Mouse (Mus musculus): ENCODE data around the gene Zfx.

The Zfx gene

DNA sequence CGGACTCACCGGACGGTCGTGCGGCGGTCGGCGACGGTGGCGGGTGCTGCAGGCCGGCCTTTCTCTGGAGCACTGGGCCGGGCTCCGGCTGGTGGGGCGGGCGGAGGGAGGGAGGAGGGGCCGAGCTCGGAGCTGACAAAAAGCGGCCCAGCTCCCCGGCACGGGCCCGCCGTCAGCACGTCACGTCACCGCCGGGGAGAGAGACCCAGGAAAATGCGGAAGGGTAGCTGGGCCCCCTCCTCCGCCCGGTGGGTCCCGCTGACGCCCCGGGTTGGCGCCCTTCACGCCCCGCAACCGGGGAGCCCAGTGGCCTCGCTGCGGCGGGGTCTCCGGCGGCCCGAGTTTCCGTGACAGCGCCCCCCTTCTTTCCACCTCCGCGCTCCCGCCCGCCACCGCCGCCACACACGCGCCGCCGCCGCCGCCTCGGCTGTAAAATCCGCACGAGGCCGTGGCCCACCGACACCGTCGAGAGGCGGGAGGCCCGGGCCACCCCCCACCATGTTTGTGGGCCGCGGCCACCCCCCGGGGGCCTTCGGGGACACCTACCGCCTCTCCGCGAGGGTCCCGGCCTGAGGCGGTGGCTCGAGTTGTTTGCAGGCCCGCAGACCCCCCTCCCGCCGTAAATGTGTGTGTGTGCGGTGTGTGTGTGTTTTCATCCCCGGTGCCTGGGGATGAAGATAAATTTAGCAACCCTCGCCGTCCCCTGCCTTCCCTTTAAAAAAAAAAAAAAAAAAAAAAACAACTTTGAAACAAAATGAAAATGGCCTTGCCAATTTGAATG is at the start of gene Zfx:
Gene Zfx, minus strand, starts transcription at position 644 of the 781 bp plus-strand sequence.
- peak; percentile 80 for DNase-seq (ENCODE audit: inconsistent ontology term)

DNA sequence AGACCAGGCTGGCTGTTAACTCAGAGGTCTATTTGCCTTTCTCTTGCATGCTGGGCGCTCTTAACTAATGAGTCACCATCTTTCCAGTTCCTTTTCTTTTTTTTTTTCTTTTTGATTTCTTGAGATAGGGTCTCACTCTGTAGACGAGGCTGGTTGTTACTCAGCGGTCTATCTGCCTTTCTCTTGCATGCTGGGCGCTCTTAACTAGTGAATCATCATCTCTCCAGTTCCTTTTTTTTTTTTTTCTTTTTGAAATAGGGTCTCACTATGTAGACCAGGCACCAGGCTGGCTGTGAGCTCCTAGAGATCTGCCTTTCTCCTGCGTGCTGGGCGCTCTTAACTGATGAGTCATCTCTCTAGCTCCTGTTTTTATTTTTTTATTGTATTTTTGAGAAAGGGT is 45.8 kb upstream of the Zfx start:
- DNase-seq (ENCODE audit: inconsistent ontology term) = peak; percentile 50

DNA sequence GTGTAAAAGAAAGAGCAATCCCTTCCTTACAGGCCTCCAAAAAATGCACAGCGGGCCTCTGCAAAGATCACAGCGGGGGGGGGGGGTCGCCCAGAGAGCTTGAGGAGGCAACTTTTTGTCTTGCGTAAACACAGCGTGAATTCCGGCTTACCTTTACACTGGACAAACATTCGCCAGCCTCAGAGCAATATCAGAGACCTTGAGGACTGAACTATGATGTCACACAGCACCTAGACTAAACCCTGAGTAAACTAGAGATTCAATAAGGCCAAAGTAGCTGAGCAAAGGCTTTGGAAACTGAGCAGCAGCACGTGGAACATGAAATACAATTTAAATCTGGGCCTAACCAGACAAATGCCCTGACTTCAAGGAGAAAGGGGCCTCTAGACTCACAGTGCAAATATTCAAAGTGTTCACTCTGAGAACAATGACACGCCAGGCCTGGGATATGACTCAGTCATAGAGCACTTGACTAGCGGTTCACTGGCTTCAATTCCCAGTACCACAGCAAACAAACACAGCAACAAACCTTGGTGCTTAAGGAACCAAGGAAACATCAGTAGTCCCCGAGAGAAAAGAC is 28.8 kb upstream of the Zfx start:
- DNase-seq (ENCODE audit: inconsistent ontology term) = peak; percentile 77

DNA sequence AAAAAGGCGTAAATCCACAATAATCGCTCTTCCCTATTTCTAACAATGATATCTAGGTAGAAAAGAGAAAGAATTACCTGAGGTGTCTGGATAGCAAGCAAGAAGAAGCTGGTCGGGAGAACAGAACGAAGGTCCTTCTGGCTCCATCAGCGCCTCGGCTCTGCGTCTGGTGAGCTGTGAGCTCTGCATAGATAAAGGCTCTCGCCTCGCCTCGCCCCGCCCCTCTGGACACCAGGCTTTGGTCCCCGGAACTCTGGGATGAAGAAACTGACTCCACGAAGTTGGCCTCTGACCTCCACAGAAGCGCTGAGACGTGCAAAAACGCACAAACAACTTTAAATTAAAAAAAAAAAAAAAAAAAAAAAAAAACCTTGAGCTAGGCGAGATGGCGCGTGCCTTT is 27.0 kb upstream of the Zfx start:
- no peak for DNase-seq (ENCODE audit: inconsistent ontology term)

DNA sequence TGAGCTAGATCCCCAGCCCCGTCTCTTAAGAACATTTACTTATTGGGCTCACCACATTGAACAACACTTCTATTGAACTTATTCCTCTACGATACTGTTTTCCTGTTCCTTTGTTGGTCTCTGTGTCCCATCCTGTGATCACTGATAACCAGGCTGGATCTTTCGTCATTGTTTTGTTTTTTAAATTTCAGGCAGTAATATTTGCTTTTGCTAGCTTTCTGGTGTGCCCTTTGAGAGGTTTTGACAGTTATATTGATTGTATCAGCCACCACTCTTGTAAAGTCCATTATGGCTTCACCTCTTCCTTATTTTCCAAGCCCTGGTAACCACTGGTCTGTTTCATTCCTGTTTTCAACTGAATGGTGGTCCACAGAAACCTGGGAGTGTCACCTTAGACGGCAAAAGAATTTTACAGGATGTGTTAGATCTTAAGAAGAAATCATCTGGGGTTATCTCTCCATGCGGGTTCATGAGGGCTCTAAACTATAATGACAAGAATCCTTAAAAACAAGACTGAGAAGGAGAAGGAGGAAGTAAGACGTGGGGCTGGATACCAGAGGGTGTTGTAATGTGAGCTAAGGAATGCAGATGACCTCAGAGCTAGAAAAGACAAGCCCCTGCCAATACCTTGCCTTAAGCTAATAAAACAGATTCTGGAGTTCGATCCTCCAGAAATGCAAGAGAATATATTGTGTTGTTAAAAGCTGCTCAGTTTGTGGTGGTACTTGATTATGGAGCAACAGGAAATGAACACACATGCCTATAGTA is 18.7 kb upstream of the Zfx start:
- DNase-seq (ENCODE audit: inconsistent ontology term) = no peak

DNA sequence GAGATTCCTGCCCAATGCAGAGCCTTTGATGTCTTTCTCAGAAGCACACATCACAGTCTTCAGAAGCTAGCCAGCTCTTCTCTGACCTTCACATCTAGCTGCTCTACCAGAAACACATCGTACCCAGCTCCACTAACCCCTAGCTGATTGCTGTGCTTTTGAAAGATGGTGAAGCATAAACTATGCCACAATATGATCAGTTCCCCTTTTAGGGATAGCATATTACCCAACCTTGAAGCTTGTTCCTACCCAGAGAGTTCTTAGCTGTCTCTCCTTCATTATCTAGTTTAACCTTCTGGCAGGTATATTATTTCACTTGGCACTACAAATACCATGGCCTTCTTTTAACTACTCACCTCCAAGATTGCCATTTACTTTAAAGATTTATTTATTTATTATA is 16.6 kb upstream of the Zfx start:
- DNase-seq (ENCODE audit: inconsistent ontology term) = no peak

DNA sequence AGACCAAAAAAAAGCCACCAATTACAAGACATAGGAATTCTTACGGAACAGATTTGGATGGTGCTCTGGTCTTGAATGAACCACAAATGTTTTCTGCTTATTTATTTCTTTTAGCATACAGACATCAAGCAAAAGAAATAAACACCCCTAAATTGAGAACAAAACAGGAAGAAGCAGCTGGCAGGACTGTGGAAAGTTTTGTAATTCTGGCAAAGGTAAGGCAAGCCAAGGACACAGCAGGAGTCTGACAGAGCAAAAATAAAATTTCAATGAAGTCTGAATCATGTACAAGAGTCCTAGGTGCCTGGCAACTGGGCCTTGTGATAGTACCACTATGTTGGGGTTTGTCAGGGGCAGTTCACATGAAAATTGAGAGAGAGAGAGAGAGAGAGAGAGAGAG is 14.8 kb upstream of the Zfx start:
- DNase-seq (ENCODE audit: inconsistent ontology term) = peak; percentile 27

DNA sequence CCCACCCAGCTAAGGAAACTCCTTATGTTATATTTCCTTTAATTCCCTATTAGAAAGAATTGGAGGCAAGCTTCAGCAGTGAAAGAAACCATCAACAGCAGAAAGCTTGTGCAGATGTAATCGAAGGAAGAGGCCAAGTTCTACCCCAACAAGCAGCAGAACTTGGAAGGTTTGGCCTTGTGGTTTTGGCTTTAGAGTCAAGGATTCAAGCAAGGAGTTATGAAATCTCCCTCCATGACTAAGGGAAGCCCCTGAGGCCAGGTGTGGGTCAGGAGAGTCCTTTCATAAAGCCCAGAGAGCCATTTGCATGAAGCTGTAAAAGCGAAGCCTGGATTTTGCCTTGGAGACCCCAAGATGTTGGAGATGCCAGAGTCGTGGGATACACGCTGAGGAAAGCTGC is 11.6 kb upstream of the Zfx start:
- no peak for DNase-seq (ENCODE audit: inconsistent ontology term)

DNA sequence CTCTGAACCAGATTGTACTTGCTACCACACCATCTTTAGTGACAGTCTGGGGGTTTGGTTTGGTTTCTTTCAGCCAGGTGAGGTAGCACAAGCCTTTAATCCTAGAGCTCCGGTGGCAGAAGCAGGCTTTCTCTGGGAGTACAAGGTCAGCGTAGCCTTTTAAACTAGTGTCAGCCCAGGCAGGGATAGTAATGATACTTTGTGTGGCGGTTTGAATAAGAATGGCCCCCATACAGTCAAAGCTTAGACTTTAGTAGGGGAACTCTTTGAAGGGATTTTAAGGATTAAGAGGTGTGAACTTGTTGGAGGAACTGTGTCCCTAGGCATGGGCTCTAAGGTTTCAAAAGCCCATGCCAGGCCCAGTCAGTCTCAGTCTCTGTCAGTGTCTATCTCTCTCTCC is 10.0 kb upstream of the Zfx start:
- no peak for DNase-seq (ENCODE audit: inconsistent ontology term)

DNA sequence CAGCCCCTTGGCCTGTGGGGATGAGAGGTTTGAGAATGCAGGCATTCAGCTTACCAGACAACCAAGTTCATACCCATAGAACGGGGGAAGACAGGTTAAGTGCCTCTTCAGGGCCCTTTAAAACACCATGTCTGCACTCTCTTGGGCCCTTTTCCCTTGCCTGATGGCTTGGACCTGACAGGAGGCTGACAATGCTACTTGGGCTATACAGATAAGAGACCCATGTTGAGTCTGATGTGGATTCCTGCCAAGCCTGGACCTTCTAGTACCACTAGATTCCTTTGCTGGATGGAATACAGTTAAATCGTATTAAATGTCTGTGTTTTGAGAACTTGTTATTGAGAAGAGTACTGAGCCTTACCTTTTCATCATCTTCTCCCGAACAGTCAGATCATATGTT is 8.7 kb upstream of the Zfx start:
- DNase-seq (ENCODE audit: inconsistent ontology term) = no peak

DNA sequence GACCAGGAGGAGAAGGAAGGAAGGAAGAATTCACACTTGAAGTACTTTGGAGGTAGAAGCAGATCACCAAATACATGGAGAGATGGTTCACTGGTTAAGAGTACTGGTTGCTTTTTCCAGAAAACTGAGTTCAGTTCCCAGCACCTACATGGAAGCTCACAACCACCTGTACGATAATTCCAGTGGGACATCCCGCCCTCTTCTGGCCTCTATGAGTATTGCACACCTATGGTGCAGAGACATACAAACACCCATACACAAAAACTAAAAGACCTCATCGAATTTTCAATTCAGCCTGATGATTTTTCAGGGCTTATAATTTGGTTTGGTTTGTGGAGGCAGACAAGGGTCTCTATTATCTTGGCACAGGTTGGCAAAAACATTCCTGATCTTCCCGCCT is 6.2 kb upstream of the Zfx start:
- no peak for DNase-seq (ENCODE audit: inconsistent ontology term)

DNA sequence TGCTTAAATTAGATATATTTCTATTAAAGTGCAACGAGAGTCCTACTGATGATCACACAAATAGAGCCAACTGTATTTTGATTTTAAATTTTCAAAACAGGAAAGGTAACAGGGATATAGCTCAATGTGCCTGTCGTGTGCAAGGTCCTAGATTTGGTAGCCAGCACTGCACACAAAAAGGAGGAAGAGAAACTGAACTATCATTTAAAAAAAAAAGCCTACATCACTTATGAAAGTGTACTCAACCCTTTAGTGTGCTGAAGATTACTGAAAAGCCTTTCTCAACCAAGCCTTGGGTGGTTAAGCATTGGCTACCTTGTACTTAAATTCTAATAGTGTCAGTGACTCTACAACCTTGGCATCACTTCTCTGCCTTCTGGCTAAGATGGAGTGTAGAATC is 2.4 kb upstream of the Zfx start:
- no peak for DNase-seq (ENCODE audit: inconsistent ontology term)

DNA sequence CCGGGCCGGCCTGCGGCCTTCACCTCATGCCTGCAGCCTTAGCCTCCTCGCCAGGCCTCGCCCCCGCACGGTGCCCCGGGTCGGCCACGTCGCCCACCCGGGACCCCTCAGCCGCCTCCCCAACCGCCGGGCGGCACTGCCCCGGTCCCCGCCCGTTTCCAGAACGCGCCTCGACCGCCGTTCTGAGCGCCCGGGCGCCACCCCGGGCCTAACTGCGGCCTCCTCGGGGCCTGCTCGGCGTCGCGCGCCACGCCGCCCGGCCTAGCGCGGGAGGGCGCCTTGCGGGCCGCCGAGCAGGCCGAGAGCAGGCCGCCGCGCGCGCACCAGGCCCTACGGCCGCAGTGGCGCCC is 818 bp downstream of the Zfx start:
- no peak for DNase-seq (ENCODE audit: inconsistent ontology term)

DNA sequence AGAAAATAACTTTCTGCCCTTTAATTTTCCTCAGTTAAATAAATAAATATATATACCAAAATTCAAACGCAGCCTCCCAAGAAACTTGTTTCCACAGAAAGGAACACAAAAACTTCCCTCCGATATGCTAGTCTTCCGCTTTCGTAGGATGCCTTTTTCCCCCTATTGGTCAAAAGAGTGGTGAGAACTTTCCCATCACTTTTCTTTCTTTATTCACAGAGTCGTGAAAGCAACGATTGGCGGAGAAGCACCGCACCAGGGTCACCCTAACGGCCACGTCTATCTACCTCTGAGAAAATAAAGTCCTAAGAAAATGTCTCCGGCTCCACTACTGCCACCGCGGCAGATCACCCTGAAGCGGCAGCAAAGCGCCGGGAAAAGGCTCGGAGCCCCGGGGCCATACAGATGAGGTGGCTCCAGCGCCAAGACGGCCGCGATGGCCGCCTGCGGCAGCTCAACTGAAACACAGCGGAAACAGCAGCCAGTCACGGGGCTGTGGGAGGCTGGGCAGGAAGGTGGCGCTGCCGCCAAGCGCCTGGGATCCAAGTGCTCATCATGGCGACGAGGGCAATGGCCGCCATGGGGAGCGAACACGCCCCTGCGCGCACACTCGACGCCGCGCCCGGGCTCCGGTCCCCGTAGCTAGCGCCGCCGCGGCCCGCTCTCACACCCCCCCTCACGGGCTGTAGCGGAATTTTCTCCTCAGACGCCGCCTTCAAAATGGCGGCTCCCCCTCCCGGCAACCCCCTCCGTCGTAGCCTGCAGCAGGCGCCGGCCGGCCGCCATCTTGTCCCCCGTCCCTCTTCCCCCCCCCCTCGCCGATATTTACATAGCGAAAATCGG is 1.4 kb downstream of the Zfx start:
- DNase-seq (ENCODE audit: inconsistent ontology term) = peak; percentile 94

DNA sequence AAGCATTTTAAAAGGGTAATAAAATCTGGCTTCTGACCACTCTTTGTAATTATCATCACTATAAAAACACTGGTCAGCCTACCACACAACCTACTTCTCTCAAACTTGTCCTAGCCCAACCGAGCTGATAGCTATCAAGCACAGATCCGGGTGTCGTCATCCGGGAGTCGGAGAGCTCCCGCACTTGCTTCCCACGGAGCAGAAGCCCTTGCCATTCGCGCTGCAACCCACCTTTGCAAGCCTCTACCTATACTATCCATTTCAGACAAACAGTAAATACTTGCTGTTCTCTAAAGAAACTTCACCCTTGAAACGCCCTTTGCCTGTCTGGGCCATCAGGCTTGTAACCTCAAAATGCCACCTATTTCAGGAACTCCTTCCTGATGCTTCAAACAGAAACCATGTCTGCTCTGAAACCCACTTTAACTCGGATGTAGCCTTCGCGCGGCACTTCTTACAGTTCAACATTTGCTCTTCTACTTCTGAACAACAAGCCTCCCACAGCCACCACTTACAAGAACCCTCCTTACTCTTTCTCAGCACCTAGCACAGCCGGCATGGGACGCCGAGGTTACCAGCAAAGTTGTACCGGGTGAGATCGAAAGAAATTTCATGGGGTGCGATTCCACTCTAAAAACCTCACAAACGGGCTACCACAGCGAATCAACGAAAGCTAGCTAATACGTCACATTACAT is 2.2 kb downstream of the Zfx start:
- peak; percentile 9 for DNase-seq (ENCODE audit: inconsistent ontology term)

DNA sequence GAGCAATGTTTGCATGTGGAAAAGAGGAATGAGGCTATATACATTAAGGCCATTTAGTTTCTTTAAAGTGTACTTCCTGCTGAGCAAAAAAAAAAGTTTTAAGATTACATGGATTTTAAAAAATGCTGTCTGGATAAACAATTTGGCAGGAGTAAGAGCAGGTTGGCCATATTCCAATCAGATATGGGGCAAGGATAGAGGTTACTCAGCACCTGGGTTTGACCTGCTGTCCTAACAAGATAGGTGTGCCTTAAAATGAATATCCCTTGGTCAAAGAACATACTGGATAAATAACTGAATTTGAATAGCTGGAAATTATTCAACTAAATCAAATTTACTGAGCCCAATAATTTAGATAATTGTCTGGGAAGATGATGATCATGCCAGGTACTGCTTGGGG is 5.2 kb downstream of the Zfx start:
- DNase-seq (ENCODE audit: inconsistent ontology term) = no peak

DNA sequence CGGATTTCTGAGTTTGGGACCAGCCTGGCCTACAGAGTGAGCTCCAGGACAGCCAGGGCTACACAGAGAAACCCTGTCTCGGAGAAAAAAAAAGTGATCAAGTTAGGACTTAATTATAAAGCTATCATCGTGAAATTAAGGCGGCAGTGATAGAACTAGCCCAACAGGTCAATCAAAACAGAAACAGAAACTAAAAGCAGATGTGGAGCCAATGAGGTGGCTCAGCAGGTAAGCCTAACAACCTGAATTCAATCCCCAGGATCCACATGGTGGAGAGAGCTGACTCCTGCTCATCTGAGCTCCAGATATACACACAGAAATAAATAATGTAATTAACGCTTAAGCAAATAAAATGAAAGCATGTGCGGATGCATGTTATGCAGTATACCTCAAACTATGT is 7.6 kb downstream of the Zfx start:
- DNase-seq (ENCODE audit: inconsistent ontology term) = no peak

DNA sequence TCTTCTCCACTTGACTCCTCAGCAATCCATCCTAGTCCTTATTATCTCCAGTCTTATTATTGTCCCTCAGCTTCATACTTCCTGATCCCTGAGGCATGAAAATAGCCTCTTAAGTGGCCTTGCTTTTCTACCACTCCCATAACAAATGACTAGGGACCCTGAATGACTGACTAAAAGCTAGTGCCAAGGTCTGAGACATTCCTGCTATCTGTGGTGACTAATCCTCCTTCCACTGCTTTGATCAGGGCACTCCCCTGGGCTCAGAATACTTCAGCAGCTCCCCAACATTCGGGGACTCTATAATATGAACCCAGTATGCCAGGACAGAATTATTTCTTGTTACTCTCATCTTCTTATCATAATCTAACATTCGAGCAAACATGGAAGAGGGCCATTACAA is 17.5 kb downstream of the Zfx start:
- peak; percentile 60 for DNase-seq (ENCODE audit: inconsistent ontology term)

DNA sequence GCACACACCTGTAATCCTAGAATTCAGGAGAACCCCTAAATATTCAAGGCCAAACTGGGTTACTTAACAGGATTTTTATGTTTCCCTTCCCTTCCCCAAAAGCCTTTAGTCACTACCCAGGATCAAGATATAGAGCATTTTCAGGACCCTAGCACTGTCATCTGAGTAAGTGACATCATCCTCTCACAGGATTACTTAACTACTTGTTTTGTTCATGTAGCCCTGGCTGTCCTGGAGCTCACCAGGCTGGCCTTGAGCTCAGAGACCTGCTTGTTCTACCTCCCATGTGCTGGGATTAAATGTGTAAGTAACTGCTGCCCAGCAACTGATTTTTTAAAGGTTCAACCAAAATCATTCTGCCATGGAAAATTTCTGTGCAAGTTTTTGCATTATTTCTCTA is 20.6 kb downstream of the Zfx start:
- DNase-seq (ENCODE audit: inconsistent ontology term) = no peak

DNA sequence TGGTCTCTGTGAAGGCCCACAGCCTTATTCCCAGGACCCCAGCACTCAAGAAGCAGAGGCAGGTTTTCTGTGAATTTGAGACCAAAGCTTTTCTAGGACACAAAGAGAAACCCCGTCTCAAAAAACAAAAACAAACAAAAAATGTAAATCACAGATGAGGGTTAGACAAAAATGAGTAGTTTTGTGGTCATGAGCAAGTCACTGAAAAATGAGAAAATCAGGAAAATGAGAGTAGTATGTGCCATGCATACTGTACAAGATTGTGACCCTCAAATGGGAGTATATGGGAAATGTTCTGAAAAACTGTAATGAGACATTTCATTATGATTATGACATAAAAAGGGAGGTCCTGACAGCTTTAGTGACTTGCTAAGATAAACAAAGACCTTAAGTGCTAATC is 22.9 kb downstream of the Zfx start:
- no peak for DNase-seq (ENCODE audit: inconsistent ontology term)

DNA sequence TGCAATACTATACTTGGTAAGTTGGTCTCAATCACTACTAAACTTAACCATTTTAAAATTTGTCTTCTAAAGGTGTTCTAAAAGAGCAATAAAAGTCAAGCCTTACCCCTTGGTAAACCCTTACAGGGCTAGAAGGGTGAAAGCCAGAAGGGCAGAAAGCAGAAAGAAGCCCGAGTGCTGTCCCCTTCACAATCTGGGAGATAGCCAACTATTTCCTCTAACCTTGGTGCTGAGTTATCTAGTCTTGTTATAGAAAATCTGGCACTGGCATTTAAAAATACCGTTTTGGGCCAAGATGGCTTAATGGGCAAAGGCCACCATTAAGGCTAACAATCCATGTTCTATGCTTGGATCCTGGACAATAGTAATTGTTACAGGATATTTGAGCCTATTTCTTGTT is 32.5 kb downstream of the Zfx start:
- no peak for DNase-seq (ENCODE audit: inconsistent ontology term)

DNA sequence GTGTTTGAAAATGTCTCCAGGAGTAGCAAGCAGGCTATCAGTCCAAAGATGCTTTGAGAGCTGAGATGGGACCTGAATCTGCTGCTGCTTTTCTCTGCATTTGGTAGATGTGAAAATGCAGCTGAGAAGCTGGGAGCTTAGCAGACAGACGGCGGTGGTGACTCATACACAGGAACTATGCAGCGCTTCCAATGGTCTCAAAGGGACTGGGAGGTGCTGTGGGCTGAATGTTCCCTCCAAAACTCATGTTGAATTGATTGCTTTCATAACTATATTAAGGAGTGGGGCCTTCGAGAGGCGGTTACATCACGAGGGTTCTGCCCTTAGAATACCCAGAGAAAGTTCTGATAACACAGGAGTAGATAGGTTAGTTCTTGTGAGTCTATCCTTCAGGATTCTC is 62.3 kb downstream of the Zfx start:
- peak; percentile 55 for DNase-seq (ENCODE audit: inconsistent ontology term)

Data from Muller cell, postnatal 12 days (primary cell).